Mouse (Mus musculus): Measurements from ENCODE around the gene Ormdl2.

DNA sequence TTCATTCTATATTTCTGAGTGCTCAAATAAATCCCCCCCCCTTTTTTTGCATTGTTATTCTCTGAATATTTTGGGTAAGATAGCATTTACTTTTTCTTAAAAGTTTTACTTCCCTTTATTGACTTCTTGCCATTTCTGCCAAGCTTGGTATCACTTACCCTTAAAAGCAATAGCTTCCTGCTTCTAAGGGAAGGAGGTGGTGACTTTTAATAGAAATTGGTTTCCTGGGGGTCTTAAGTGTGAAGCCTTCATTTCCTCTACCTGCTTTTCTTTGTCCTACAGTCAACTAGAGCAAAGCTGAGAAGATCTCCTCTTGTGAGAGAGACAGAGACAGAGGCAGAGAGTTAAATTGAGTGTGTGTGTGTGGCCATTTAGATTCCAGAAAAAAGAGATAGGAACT is 39.7 kb upstream of the Ormdl2 start:
- TF ChIP-seq CTCF (IDR thresholded peaks at IDR 0.05; ENCODE audit: extremely low read depth, insufficient read depth, insufficient read length, insufficient replicate concordance): no peak
- TF ChIP-seq POLR2A (IDR thresholded peaks at IDR 0.05; ENCODE audit: low read depth, low read length): no peak

Measured in spleen, adult 2 months (tissue).